Mouse (Mus musculus) bone marrow, adult 2 months (tissue): ENCODE measurements around the gene Aff3.

Experiments
- CTCF ChIP-seq: fragments of 200-500 bp; IDR thresholded peaks from 2 replicates; pipeline ENCODE4 v1.5.1; 2011; ENCODE audit warnings: low read length, control low read depth; ENCODE audit not compliant: control insufficient read depth, insufficient read depth
- POLR2A ChIP-seq: fragments of 200-500 bp; IDR thresholded peaks from 2 replicates; pipeline ENCODE4 v1.6.1; 2011; ENCODE audit warnings: low read depth, mild to moderate bottlenecking, control low read depth, low read length, borderline replicate concordance; ENCODE audit not compliant: control insufficient read depth

- TF ChIP-seq CTCF (no peak), POLR2A (no peak)
Observed at GRCm38 (mm10) chr1:38290881-38291280, 373.9 kb downstream of the Aff3 start.
